Comparison of ENCODE assay signal across 8 mouse cellular contexts in genomic region chr7:19006476-19006875, GRCm38 (mm10). TPM values are rescaled to one million over a fixed set of nuclear protein-coding genes. Genes with fewer than 3 reads are reported as not detected.
DNase-seq lines count a peak whose midpoint lies in the region; ATAC-seq and TF ChIP-seq lines count a peak whose summit lies in the region.

No protein-coding gene starts in this region.

- H3K4me1 ChIP-seq in limb, embryonic 13.5 days = peaks cover 58% of the 10 kb centered on the region

- H3K4me3 ChIP-seq in limb, embryonic 13.5 days = peak overlapping the region; percentile 92
- no peak overlapping the region for H3K4me3 ChIP-seq in myocyte

- ATAC-seq in limb, embryonic 13.5 days (ENCODE audit: low FRiP score, low read depth) = no peak

- H3K4me2 ChIP-seq in limb, embryonic 13.5 days (replicated peaks) = peak overlapping the region; percentile 100
- peak overlapping the region; percentile 39 for H3K4me2 ChIP-seq in myocyte (ENCODE audit: low read depth)

- H3ac ChIP-seq in myocyte (ENCODE audit: control insufficient read depth, insufficient read length) = no peak overlapping the region

- H3K36me3 ChIP-seq in limb, embryonic 13.5 days = peaks cover 29% of the 10 kb centered on the region
- H3K36me3 ChIP-seq in myocyte (ENCODE audit: control insufficient read depth, insufficient read depth) = no peaks in the 10 kb centered on the region

- no peak overlapping the region for H3K27ac ChIP-seq in limb, embryonic 13.5 days

- WGBS in limb, embryonic 13.5 days = 4% methylated on average over 12 of the region's 12 CpGs

- TF ChIP-seq POLR2A in myocyte (IDR thresholded peaks at IDR 0.05; ENCODE audit: insufficient read length, low read depth) = no peak

- no peaks in the 10 kb centered on the region for H3K27me3 ChIP-seq in limb, embryonic 13.5 days
- H3K27me3 ChIP-seq in myocyte (ENCODE audit: control insufficient read depth, insufficient read depth, insufficient read length) = no peaks in the 10 kb centered on the region

- DNase-seq in urinary bladder, adult 18-20 months (ENCODE audit: low spot score in 2 of 2) = peak; percentile 62 to 72
- DNase-seq in urinary bladder, postnatal 10 days (ENCODE audit: low spot score) = no peak
- DNase-seq in embryo, embryonic 10 days (ENCODE audit: low spot score) = peak; percentile 94
- peak; percentile 60 to 83 for DNase-seq in gastrocnemius, postnatal 4 days (ENCODE audit: low spot score in 2 of 2)
- peak; percentile 89 for DNase-seq in kidney, adult 11 months
- DNase-seq in spleen, postnatal 4 days (ENCODE audit: low spot score in 2 of 2) = peak; percentile 83 to 90

- H3K79me2 ChIP-seq in myocyte (ENCODE audit: control insufficient read depth, insufficient read depth) = peaks cover 17% of the 10 kb centered on the region

- H3K9ac ChIP-seq in limb, embryonic 13.5 days = 0 out of 2 replicates have a peak overlapping the region, but pooled peaks have one; percentile 95

- no peaks in the 10 kb centered on the region for H3K9me3 ChIP-seq in limb, embryonic 13.5 days

TF ChIP-seq in myocyte, 11 proteins besides CTCF, POLR2A, EP300 and RAD21:
- TF ChIP-seq MAX (IDR thresholded peaks at IDR 0.05; ENCODE audit: low read depth) = no peak
- TF ChIP-seq MYOD1 (IDR thresholded peaks at IDR 0.05; ENCODE audit: control insufficient read depth in 1 of 3, insufficient read length in 2 of 3, low read depth in 2 of 3) = no peak
- no peak for TF ChIP-seq TCF3 (IDR thresholded peaks at IDR 0.05; ENCODE audit: insufficient read length, low read depth)
- no peak for TF ChIP-seq CEBPB (IDR thresholded peaks at IDR 0.05; ENCODE audit: insufficient read depth, poor library complexity, severe bottlenecking)
- TF ChIP-seq POLR2AphosphoS2 (IDR thresholded peaks at IDR 0.05; ENCODE audit: insufficient read length, low read depth) = no peak
- TF ChIP-seq USF1 (IDR thresholded peaks at IDR 0.05; ENCODE audit: low read depth) = no peak
- TF ChIP-seq E2F4 (IDR thresholded peaks at IDR 0.05; ENCODE audit: insufficient read depth) = no peak
- TF ChIP-seq REST (IDR thresholded peaks at IDR 0.05; ENCODE audit: insufficient read depth, insufficient read length) = no peak

RNA-seq across cellular contexts. Expression of gene Irf2bp1, which starts 2.6 kb away (rescaled TPM):
- total RNA-seq in gastrocnemius, postnatal 4 days (2021) = 10 to 100 TPM; 36.6 to 38.1 TPM
- polyA plus RNA-seq in limb, embryonic 13.5 days (2015; fragmentation: Nextera tagmentation; extraction: Ambion mirVana) = 26.3 and 26.9 TPM in 2 replicates
- polyA plus RNA-seq in myocyte (2012; fragmentation: generic; extraction: Trizol) = 27.6 TPM

RNA-seq across cellular contexts. Expression of gene Mypop, which starts 15.4 kb away (rescaled TPM):
- 1 to 10 TPM; 3.2 to 3.7 TPM for total RNA-seq in gastrocnemius, postnatal 4 days (2021)
- 5.2 and 6.3 TPM in 2 replicates for polyA plus RNA-seq in limb, embryonic 13.5 days (2015; fragmentation: Nextera tagmentation; extraction: Ambion mirVana)
- polyA plus RNA-seq in myocyte (2012; fragmentation: generic; extraction: Trizol) = 10.4 TPM

RNA-seq across cellular contexts. Expression of gene Foxa3, which starts 16.9 kb away (rescaled TPM):
- total RNA-seq in gastrocnemius, postnatal 4 days (2021) = under 1 TPM in 1 of 2 experiments, not detected in 1; 0.13 TPM
- polyA plus RNA-seq in limb, embryonic 13.5 days (2015; fragmentation: Nextera tagmentation; extraction: Ambion mirVana) = 3.5 and 4.1 TPM in 2 replicates
- 0.12 TPM for polyA plus RNA-seq in myocyte (2012; fragmentation: generic; extraction: Trizol)

RNA-seq across cellular contexts. Expression of gene Sympk, which starts 17.7 kb away (rescaled TPM):
- total RNA-seq in gastrocnemius, postnatal 4 days (2021) = 10 to 100 TPM; 61.4 to 63.8 TPM
- 33.6 and 37.8 TPM in 2 replicates for polyA plus RNA-seq in limb, embryonic 13.5 days (2015; fragmentation: Nextera tagmentation; extraction: Ambion mirVana)
- 90.3 TPM for polyA plus RNA-seq in myocyte (2012; fragmentation: generic; extraction: Trizol)

RNA-seq across cellular contexts. Expression of gene Nanos2, which starts 19.3 kb away (rescaled TPM):
- total RNA-seq in gastrocnemius, postnatal 4 days (2021) = not detected
- polyA plus RNA-seq in limb, embryonic 13.5 days (2015; fragmentation: Nextera tagmentation; extraction: Ambion mirVana) = not detected in 2 replicates
- polyA plus RNA-seq in myocyte (2012; fragmentation: generic; extraction: Trizol) = not detected
